Mouse (Mus musculus) layer of hippocampus, adult 8-10 months (tissue): ENCODE data around the gene Col5a1. TPM values are rescaled to one million over a fixed set of nuclear protein-coding genes. Genes with fewer than 3 reads are reported as not detected.

ENCODE experiments used
- DNase-seq, 2 experiments: peaks; one replicate each; pipeline ENCODE4 v3.0.0; 2022; ENCODE audit warnings: low spot score in 2 of 2
- total RNA-seq, 4 experiments: library from RNA; stranded (reverse); gene quantifications; 2 replicates each; pipeline ENCODE4 v1.2.4; 2022

Col5a1 gene
- total RNA-seq, result 1 to 10 TPM; 5.5 to 7.7 (median 5.8) TPM

DNA sequence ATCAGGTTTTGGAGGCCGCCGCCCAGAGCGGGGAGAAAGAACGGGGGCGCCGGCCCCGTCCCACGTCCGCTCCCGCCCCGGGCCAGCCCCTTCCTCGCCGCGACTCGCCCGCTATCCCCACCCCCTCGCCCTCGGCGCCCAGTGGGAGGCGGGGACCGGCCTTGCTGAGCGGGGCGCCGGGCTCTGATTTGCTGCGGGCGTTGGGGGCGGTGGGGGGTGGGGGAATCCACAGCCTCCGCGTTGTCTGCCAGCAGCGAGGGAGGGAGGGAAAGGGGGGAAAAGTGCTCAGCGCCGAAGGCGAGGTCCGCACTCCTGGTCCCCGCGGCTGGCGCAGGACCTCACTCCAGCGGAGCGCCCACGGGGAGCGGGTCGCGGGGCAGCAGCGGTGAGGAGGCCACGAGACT lies at the start of gene Col5a1:
Col5a1 (plus strand) TSS at position 278 of the 404 bp plus-strand sequence.
- DNase-seq, result no peak

DNA sequence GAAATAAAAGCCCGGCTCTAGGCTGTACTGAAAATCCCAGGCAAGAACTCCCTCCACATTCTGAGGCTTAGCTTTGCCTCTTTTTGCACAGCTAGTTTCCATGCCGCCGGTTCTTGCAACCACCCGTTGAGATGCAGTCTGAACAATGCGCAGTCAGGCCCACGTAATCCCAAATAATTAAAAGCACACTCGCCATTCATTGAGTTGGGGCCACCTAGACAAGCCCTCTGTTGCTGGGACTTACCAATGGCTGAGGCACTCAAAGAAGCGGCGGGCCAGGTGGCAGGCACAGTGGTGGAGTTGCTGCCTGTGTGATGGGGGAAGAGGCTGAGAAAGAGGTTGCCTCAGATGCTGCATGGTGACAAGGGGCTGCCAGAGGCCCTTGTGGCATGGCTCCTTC lies 48.1 kb upstream of the Col5a1 start:
- no peak for DNase-seq

DNA sequence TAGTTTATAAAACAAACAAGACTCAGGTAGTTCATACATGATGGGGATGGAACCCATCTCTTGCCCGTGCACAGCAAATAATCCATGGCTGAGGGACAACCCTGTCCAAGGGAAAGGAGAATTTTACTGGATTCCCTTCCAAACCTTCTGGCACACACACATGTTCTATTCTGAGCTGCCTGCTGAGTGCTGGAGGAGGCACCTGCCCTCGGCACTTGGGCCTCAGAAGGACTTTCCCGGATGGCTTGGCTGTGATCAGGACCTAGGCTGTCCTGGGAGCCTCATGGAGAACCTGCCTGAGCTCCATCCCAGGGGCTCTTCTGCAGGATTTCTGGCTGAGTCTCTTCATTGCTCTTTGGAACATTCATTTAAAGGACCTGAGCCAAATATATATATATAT lies 45.3 kb upstream of the Col5a1 start:
- DNase-seq, result no peak

DNA sequence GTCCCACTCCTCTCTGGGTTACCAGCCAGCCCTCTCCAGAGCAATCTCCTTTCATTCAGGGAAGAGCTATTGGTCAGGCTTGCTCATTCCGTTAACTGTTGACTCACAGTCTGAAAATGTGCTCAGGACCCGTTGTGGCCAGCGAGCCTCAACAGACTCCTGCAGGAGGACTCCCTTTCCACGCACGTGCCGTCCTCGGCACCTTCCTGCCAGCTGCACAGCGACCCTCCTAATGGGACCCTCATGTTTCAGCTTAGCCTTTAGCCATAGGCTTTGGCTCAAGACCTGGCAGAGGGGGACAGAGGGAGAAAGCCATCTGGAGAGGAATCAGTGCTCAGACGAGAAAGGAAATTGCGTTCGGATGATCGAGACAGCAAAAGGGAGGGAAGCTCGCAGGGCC lies 43.3 kb upstream of the Col5a1 start:
- no peak for DNase-seq

DNA sequence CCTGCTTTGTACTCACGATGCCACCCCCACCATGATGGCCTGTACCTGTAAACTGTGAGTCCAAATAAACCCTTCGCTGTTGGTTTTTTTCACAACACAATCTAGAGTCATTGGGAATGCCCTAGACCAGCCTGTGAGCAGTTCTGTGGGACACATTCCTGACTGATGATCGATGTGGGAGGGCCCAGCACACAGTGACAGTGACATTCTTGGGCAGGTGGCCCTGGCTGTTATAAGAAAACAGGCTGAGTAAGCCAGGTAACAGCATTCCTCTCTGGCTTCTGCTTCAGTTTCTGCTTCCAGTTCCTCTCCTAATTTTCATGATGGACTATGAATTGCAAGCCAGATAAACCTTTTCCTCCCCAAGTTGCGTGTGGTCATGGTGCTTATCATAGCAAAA lies 41.3 kb upstream of the Col5a1 start:
- DNase-seq, result no peak

DNA sequence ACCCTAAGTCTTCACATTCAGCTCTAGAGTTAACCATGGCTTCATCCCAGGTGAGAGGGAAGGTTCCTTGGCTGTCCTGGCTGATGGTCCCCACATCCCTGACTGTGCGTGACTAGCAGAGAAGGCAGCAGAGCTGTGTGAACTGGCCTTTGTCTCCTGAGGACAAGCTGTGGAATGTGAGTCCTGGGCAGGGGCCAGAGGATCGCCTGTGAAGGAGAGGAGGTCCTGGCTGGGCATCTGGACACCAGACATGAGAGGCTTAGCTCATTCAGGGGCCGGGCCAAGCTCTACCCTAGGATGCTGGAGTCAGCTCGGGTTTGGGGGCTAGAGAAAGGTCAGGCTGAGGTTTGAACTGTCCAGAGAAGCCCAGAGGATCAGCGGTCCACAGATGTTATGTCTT lies 39.2 kb upstream of the Col5a1 start:
- no peak for DNase-seq

DNA sequence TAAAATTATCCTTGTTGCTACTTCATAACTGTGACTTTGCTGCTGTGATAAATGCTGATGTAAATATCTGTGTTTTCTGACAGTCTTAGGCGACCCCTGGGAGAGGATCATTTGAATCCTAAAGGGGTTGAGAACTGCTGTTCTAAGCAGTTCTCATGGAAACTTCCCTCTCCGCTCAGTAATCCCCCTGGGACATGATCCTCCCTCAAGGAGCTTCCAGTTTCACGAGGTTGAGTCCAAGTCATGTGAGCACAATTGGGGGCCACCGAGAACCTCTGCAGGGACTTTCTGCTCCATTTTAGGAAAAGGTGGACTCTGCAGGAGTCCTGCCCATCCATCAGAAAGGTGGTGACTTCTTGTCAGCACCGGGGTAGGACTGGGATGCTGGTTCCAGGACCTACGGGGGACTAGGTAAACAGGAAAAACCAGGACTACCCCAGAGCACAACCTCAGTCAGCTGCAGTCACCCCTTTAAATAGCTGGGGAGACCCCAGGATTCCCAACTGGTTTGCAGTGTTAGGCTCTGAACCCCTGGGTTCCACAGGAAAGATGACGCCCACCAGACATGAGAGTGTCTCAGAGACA lies 38.3 kb upstream of the Col5a1 start:
- no peak for DNase-seq

DNA sequence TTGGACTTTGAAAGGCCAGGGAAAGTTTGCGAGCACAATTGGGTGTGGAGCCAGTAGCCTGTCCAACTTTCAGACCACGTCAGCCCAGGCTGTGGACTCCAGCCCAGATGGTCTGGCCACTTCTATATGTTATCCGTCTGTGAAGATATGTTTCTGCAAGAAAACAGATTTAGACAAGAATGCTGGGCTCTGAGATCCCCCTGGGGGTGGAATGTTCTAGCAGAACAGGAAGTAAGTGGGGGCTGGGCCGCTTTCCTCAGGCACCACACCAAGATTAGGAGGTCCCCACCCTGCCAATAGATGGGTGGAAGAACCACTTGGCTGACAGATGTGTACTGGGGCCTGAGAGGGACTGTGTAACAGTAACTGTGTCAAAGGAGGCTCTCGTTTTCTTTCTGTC lies 37.8 kb upstream of the Col5a1 start:
- no peak for DNase-seq

DNA sequence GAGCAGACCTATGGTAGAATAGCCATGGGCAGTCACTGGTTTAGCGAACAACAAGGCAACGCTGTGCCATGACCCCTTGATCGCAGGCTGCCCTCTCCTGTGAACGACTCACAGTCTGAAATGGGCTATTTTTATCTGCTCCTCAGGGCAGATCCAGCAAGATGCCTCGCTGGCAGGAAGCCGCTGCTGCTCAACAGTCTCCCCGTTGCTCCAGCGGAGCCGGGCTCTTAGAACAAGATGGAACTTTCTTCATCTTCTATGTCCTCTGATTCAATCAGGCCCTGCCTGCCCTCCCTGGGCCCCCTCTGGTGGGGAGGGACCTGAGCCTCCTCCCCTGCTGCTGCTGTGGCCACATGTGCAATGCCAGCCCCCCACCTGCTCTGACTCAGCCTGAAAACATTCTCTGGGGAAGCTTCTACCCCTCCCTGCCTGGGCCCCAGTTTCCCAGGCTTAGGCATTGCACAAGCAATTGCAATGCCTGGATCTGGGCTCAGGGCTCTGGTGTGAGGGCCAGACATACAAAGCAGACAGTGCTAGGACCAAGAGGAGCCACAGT lies 27.8 kb upstream of the Col5a1 start:
- DNase-seq, result no peak

DNA sequence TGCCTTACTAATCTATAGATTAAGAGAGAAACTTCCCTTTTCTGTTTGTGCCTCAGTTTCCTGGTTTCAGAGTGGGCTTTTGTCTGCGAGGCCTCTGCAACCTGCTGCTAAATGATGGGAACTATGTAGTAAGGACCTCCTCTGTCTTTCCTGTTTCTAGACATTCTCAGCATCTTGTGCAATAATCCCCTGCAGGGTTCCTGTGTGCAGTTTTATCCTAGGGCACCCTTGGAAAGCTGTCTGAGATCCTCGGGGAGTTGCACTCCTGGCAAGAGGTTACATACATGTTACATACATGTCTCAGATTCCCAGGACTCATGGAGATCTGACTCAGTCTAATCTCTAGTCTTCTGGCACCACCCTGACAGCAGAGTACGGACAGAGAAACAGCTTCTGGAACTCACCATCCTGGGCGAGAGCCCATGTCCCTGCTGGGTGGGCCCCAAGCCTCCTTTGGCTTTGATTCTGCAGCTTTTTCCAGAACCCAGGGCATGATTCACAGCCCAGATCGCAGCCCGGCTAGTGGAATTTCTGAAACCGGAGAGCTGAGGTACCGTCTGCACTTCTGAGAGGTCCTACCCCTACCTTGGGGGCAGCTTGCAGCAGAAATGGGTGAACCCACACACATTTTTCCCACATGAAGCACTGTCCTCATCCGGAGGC lies 24.5 kb upstream of the Col5a1 start:
- DNase-seq, result no peak

DNA sequence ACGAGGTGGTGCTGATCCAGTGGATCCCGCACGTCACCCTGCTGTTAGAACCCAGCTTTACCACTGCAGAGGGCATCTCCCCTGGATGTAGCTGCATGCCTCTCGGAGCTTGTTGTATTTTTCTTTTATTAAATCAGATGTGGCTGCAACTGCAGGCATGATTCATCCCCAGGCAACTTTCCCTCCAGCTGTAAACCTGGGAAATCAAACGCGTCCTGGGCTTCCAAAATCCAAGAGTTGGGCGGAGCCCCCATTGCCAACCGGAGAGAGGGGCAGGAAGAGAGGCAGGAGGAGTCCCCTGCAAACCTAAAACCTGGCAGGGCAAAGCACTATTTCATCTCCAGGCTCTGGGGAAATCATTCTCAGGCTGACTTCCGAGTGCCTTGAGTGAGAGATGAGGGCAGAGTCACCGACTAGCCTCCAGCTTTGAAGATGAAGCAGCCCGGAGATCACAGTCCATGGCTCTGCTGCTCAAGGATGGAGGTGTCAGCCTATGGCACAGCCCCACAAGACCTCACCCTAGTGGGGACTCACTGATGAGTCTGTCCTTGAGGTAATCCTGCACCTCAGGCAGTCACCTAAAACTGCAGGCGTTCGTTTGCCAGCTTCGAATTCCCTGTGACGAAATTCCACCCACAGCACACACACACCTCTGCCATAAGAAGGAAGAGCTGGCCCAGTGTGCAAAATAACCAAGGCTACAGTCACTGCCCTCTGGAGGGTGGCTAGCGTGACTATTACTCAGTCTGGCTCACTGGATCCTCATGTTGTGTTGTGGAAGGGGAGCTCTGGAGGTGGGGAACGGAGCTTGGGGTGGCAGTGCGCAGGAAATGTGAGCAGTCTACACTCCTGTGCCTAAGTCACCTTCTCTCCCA lies 21.5 kb upstream of the Col5a1 start:
- DNase-seq, result no peak

DNA sequence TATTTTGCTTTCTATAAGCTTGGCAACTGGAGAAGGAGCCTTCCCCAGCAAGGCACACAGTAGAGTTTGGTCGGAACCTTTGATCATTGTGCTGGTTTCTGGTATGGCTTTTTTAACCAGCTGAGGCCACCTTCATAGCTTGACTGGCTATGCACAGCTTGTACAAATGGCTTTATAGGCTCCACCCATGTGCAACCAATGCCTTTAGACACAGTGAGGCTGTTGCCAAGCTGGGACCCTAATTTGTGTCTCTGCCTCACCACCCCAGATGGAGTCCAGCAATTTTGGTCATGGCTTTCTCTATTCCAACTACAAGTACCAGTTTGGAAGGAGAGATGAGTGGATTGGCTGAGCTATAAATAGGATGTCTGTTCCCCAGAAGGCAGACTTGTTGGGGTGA lies 15.6 kb upstream of the Col5a1 start:
- DNase-seq, result no peak

DNA sequence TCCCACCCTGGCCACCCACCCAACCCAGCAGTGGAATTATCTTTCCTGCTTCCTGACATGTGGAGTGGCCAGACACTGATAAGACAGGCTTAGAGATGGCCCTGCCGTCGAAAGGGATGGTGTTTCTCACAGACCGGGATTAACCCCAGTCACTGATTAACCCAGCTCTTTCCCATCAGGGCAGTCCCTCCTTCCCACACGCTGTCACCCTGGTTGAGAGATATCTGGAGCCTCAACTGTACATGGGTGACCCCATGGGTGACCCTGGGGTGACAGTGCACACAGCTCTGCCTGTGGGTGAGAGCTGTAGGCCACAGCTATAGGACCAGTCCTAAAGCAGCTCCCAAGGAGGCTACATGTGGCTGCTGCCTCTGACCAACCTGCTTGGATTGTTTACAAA lies 15.2 kb upstream of the Col5a1 start:
- DNase-seq, result no peak

DNA sequence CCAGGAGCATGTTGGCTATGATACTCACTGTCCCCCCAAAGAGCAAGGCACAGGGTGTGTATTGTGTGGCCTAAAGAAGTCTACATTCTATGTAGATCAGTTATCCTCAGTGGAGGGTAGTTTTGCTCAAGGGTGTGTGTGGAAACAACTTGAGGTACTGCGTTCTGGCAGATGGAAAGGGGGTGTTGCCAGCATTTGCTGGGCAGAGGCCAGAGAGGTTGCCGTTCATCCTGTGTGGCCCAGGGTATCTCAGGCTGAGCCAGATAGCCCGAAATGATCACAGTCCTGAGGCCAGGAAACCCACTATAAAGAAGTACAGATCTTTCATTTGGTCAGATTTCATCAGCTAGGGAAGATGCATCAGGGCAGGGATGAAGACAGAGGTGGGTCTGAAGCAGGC lies 13.9 kb upstream of the Col5a1 start:
- DNase-seq, result no peak

DNA sequence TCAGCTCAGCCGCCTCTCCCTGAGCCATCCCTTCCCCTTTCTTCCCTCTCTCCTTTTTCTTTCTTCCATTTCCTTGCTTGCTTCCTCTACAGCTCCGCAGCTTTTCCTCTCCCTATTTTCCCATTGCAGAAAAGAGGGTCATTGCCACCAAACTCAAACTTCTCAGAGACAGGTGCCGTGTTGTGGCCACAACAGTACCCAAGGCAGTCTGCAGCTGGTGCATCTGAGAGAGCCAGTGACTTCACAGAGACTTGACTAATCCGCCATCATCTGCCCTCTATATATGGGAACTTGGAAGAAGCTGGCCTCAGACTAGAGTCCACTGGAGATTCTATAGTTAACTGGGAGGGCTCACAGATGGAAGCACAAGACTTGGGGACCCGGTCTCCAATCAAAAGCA lies 13.2 kb upstream of the Col5a1 start:
- DNase-seq, result no peak

DNA sequence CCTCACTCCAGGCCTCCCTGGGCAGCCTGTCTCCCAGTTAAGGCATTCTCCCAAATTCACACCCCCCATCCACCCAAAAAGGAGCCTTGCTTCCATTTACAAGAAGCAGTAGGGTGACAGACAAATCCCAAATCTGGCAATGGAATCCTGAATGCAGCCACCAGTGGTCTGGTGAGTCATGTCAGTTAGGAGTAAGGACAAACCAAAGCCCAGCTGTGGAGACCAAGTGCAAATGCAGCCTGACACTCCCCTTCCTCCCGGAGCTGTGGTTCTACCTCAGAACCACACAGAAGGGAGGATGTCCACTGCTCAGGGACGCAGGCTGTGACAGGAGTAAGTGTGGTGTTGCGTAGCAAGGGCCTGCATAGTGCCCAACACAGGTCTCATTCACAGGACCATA lies 11.6 kb upstream of the Col5a1 start:
- no peak for DNase-seq

DNA sequence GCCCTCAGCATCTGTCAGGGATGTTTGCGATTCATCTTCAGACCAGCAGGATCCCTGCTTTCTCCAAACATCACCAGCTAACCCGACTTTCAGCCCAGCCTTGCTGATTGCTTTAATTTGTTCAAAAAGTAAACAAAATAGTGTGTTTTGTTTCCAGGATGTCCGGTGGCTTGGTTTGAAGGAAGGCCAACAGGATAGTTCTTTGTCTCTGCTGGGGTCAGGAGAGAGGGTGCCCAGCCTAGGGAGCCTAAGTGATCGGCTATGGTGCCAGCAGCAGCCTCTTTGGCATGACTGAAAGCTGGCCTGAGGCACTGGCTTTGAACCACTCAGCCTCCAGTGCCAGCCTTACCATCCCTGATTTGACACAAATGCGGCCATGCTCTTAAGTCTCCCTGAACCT lies 11.0 kb upstream of the Col5a1 start:
- DNase-seq, result no peak

DNA sequence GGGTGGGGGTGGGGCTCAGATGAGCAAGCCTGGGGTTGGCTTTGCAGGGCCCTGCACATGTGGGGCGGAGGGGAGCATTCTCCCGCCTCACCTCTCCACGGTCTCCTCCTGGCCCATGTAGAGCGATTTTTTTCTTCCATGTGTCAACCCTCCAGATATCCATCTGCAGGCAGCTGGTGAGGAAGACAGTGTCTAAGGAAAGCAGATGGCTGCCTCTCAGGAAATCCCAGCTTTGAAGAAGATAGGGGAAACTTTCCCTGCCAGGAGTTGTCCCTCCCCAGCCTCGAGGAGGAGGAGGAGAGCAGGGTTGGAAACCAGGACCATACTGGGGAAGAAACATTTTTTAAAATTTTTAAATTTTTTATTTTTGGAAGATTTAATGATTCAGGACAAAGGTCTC lies 10.4 kb upstream of the Col5a1 start:
- peak in 1 of 2 experiments; percentile 28 for DNase-seq

DNA sequence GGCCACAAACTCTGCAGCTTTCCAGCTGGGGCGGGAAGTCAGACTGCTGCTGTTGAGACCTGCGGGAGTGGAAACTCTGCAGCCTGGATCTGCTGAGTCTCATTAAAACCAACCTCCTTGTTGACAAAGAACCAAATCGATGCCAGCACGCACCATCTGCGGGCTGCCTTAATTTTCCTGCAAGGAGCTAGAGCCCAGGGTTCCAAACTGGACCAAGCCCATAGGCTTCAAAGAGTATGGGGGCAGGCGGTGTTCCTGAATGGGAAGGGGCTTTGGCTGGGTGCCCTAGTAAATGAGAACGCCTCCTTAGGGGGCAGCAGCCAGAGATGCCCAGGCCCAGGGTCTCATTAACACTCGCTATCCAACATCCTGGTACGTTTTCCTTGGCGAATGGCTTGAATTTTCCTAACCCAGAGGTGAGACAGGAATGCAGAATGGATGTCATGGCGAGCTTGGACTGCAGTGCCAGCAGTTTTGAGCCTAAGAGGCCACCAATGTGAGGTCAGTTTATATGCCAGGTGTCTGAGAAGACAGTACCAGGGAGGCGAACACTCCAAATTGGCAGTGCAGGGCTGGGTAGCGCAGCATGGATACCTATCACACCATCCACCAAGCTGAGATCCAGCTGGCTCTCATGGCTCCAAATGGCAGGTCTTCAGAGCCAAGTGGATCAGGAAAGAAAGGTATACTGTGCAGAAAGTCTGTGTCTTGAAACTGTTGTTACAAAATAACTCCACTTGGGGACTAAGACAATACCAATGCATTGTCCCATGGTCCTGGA lies 9.3 kb upstream of the Col5a1 start:
- peak in 1 of 2 experiments; percentile 48 for DNase-seq

DNA sequence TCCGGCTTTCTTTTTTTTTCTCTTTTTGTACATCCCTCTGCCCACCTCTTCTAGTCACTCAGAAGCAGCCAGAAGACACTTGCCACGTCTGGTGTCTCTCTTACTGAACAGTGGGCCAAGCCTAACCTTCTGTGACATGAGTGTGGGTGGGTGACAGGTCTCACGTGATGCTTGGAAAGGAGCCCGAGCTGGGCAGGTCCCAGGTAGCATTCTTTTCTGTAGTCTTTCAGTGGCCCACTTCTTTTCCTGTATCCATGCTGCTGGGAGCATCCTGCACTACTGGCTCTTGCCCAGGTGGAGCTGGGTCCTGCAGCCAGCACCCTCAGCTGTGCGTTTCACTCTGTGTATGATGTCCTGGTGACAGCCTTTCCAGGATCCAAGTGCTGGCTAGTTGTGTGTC lies 8.2 kb upstream of the Col5a1 start:
- no peak for DNase-seq

DNA sequence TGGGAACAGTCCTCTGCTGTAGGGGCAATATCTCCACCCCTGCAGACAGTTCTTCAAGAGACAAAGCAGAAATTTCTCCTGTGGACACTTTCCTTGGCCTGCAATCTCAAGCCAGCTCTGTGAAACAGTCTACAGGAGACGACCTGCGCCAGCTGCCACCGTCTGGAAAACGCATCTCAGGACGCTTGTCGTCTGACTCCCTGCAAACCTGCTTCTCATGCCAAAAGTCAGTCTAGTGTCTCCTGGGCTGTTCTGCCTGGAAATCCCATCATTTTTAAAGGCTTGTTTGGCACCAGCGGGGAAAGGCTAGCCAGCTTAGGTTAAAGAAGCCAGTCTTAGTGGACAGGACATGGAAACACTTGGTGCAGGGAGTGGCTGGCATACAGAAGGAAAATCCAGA lies 2.9 kb upstream of the Col5a1 start:
- DNase-seq, result no peak
